ENCODE assay signal across 27 mouse cellular contexts in genomic region chr6:149031377-149031776, GRCm38 (mm10).
DNase-seq lines count a peak whose midpoint lies in the region; ATAC-seq and TF ChIP-seq lines count a peak whose summit lies in the region.
"Had no signal": no experiment of that assay in that cellular context is flagged by ENCODE, and none has a peak within 500 bp of the region (broad histone marks: within the 10 kb centered on the region; RNA-seq: fewer than 3 reads in every experiment).

No protein-coding gene starts in this region.

- no peak overlapping the region for H3K27ac ChIP-seq in lung, postnatal 0 days (ENCODE audit: low read length)
- H3K27ac ChIP-seq: embryonic facial prominence, embryonic 10.5 days; embryonic facial prominence, embryonic 12.5 days; forebrain, embryonic 10.5 days; forebrain, embryonic 12.5 days had no signal

- TF ChIP-seq EP300 in lung, postnatal 0 days (IDR thresholded peaks at IDR 0.05): no peak

- ATAC-seq in lung, postnatal 0 days: peak; percentile 23; the same call in 1 of the 2 replicates
- ATAC-seq in granulocyte monocyte progenitor cell, adult 5-6 weeks (replicated peaks; ENCODE audit: poor library complexity, severe bottlenecking): peak; percentile 50
- peak; percentile 54 for ATAC-seq in megakaryocyte progenitor cell, adult 5-6 weeks (replicated peaks; ENCODE audit: poor library complexity)
- ATAC-seq in megakaryocyte-erythroid progenitor cell, adult 5-6 weeks (replicated peaks; ENCODE audit: low FRiP score, low TSS enrichment, poor library complexity, severe bottlenecking): no peak
- ATAC-seq: activated CD4-positive, CD25-positive, alpha-beta regulatory T cell, adult 4 months; CD4-positive, CD25-positive, alpha-beta regulatory T cell, adult 4 months; forebrain, embryonic 14.5 days; forebrain, embryonic 16.5 days; Patski had no signal

- no peaks in the 10 kb centered on the region for H3K27me3 ChIP-seq in lung, postnatal 0 days (replicated peaks; ENCODE audit: insufficient read depth, low read length)
- H3K27me3 ChIP-seq: CH12.LX; embryonic facial prominence, embryonic 12.5 days; forebrain, embryonic 12.5 days; Patski had no signal

- no peak overlapping the region for H3K9ac ChIP-seq in lung, postnatal 0 days (replicated peaks; ENCODE audit: low read depth)
- H3K9ac ChIP-seq: embryonic facial prominence, embryonic 12.5 days; forebrain, embryonic 12.5 days had no signal

- peak; percentile 44 for DNase-seq in lung, postnatal 0 days (ENCODE audit: low spot score)
- DNase-seq in lung, postnatal 36 days: no peak
- peak; percentile 39 for DNase-seq in fat pad, adult 2 months (ENCODE audit: extremely low read depth, low read depth, low spot score)
- no peak for DNase-seq in cerebellum, postnatal 25 days
- DNase-seq in kidney, postnatal 14 days: no peak
- DNase-seq: adrenal gland, adult 8-10 months; adrenal gland, postnatal 14 days; adrenal gland, postnatal 36 days; B cell, adult 2 months; cerebellum, adult 18-20 months; cerebellum, adult 8-10 months; cerebellum, adult 9-11 months; cerebellum, postnatal 14 days had no signal

- no peak overlapping the region for H3K4me3 ChIP-seq in lung, postnatal 0 days (ENCODE audit: low read depth, low read length)
- H3K4me3 ChIP-seq: embryonic facial prominence, embryonic 10.5 days; embryonic facial prominence, embryonic 12.5 days; forebrain, embryonic 10.5 days; forebrain, embryonic 12.5 days had no signal

- H3K4me2 ChIP-seq in lung, postnatal 0 days (replicated peaks; ENCODE audit: low read depth, low read length): no peak overlapping the region
- H3K4me2 ChIP-seq: embryonic facial prominence, embryonic 12.5 days; forebrain, embryonic 12.5 days had no signal

- H3K36me3 ChIP-seq in lung, postnatal 0 days (ENCODE audit: insufficient read depth, low read length): no peaks in the 10 kb centered on the region
- H3K36me3 ChIP-seq: G1E had no signal

- TF ChIP-seq CTCF in lung, postnatal 0 days (IDR thresholded peaks at IDR 0.05): no peak

- H3K4me1 ChIP-seq in lung, postnatal 0 days (ENCODE audit: insufficient read depth, low read depth, low read length): no peaks in the 10 kb centered on the region
- H3K4me1 ChIP-seq: embryonic facial prominence, embryonic 10.5 days; embryonic facial prominence, embryonic 12.5 days; forebrain, embryonic 10.5 days; forebrain, embryonic 12.5 days had no signal

- H3K9me3 ChIP-seq in lung, postnatal 0 days (ENCODE audit: low read length): no peaks in the 10 kb centered on the region
- H3K9me3 ChIP-seq: embryonic facial prominence, embryonic 10.5 days; embryonic facial prominence, embryonic 12.5 days; forebrain, embryonic 10.5 days; forebrain, embryonic 12.5 days; G1E had no signal

Comparison
In these comparisons a context has a peak if more than half of its experiments do, and no peak if none do; other contexts are left out.
1. DNase-seq: peak in lung, postnatal 0 days (single experiment) and fat pad, adult 2 months (single experiment); none in lung, postnatal 36 days (single experiment), cerebellum, postnatal 25 days (0 of 2) and kidney, postnatal 14 days (single experiment).